Mouse (Mus musculus): ENCODE measurements around the gene Ccnb3. TPM values are rescaled to one million over a fixed set of nuclear protein-coding genes. Genes with fewer than 3 reads are reported as not detected.
"Not testable (repeated sequence)": the region's sequence is repeated elsewhere in the genome, so short reads cannot be mapped to it uniquely, and the experiment has no call there.

Gene Ccnb3
- polyA plus RNA-seq, 1 experiment from 2014 or later, result 0.03 TPM

GRCm38 (mm10) chrX:6983916-6984315 lies 57.5 kb downstream of the Ccnb3 start:
- H3K36me3 ChIP-seq (ENCODE audit: control insufficient read depth, insufficient read depth, low read length); H3K9me3 ChIP-seq (ENCODE audit: control insufficient read depth, low read length); H3K27ac ChIP-seq (replicated peaks; ENCODE audit: low read depth, low read length); H3K27me3 ChIP-seq (ENCODE audit: control insufficient read depth, insufficient read depth, low read length); H3K4me1 ChIP-seq (ENCODE audit: control insufficient read depth, insufficient read depth, low read length); H3K9ac ChIP-seq (ENCODE audit: low read length); H3K4me2 ChIP-seq (ENCODE audit: low read depth, severe bottlenecking); H3K4me3 ChIP-seq (ENCODE audit: low read depth, low read length); ATAC-seq (ENCODE audit: insufficient number of reproducible peaks, low FRiP score, low TSS enrichment, low read depth); DNase-seq (ENCODE audit: low spot score): not testable (repeated sequence)
- 98% methylated on average over 3 of the region's 4 CpGs for WGBS

GRCm38 (mm10) chrX:6971956-6972355 lies 69.5 kb downstream of the Ccnb3 start:
- Histone ChIP-seq H3K36me3 (ENCODE audit: control insufficient read depth, insufficient read depth, low read length) (no peaks in the 10 kb centered on the region), H3K4me1 (ENCODE audit: control insufficient read depth, insufficient read depth, low read length) (no peaks in the 10 kb centered on the region), H3K4me3 (ENCODE audit: low read depth, low read length) (no peak overlapping the region), H3K9ac (ENCODE audit: low read length) (no peak overlapping the region), H3K4me2 (ENCODE audit: low read depth, severe bottlenecking) (no peak overlapping the region), H3K27ac (replicated peaks; ENCODE audit: low read depth, low read length) (no peak overlapping the region), H3K9me3 (ENCODE audit: control insufficient read depth, low read length) (no peaks in the 10 kb centered on the region), H3K27me3 (ENCODE audit: control insufficient read depth, insufficient read depth, low read length) (no peaks in the 10 kb centered on the region)
- 90% methylated on average over 1 of the region's 1 CpGs for WGBS
- ATAC-seq (ENCODE audit: insufficient number of reproducible peaks, low FRiP score, low TSS enrichment, low read depth) (no peak), DNase-seq (ENCODE audit: low spot score) (no peak)

- WGBS, result 88% methylated on average over 3 of the region's 3 CpGs
- Histone ChIP-seq H3K9ac (ENCODE audit: low read length) (no peak overlapping the region), H3K4me2 (ENCODE audit: low read depth, severe bottlenecking) (no peak overlapping the region), H3K4me1 (ENCODE audit: control insufficient read depth, insufficient read depth, low read length) (no peaks in the 10 kb centered on the region), H3K27ac (replicated peaks; ENCODE audit: low read depth, low read length) (no peak overlapping the region), H3K27me3 (ENCODE audit: control insufficient read depth, insufficient read depth, low read length) (no peaks in the 10 kb centered on the region), H3K36me3 (ENCODE audit: control insufficient read depth, insufficient read depth, low read length) (no peaks in the 10 kb centered on the region), H3K4me3 (ENCODE audit: low read depth, low read length) (no peak overlapping the region), H3K9me3 (ENCODE audit: control insufficient read depth, low read length) (no peaks in the 10 kb centered on the region)
- no peak for DNase-seq (ENCODE audit: low spot score)
- ATAC-seq (ENCODE audit: insufficient number of reproducible peaks, low FRiP score, low TSS enrichment, low read depth), result no peak
Observed at GRCm38 (mm10) chrX:6968598-6968997, 72.8 kb downstream of the Ccnb3 start.

Other genes starting within 250 kb of the Ccnb3 start
- gene Akap4, start 25.9 kb upstream of the Ccnb3 start, polyA plus RNA-seq (2014; fragmentation: Nextera tagmentation; extraction: Ambion mirVana), result not detected in 2 replicates